Mouse (Mus musculus): Measurements from ENCODE around the gene Plekhg4. TPM values are rescaled to one million over a fixed set of nuclear protein-coding genes. Genes with fewer than 3 reads are reported as not detected.
A peak's percentile ranks its signal among the peaks of the same experiment; 100 is the strongest.

The Plekhg4 gene
- total RNA-seq, 2 experiments from 2014 or later = 3.7 to 4.5 TPM

GRCm38 (mm10) chr8:105353583-105354135 is 19.4 kb upstream of the Plekhg4 start:
- Histone ChIP-seq H3K27ac (no peak overlapping the region), H3K4me3 (no peak overlapping the region)
- DNase-seq (ENCODE audit: extremely low spot score in 1 of 2, low spot score in 2 of 2) = no peak
- intact Hi-C loops (cut with DNase I) = no loop called here
- TF ChIP-seq CTCF (IDR thresholded peaks at IDR 0.05) = no peak

GRCm38 (mm10) chr8:105354549-105354948 is 18.5 kb upstream of the Plekhg4 start:
- no peak for DNase-seq (ENCODE audit: extremely low spot score in 1 of 2, low spot score in 2 of 2)
- Histone ChIP-seq H3K27ac (no peak overlapping the region), H3K4me3 (no peak overlapping the region)
- intact Hi-C loops (cut with DNase I) = no loop called here
- no peak for TF ChIP-seq CTCF (IDR thresholded peaks at IDR 0.05)

GRCm38 (mm10) chr8:105355179-105356024 is 17.7 kb upstream of the Plekhg4 start:
- intact Hi-C loops (cut with DNase I) = no loop called here
- Histone ChIP-seq H3K4me3 (no peak overlapping the region), H3K27ac (no peak overlapping the region)
- TF ChIP-seq CTCF (IDR thresholded peaks at IDR 0.05) = no peak
- no peak for DNase-seq (ENCODE audit: extremely low spot score in 1 of 2, low spot score in 2 of 2)

- no peak overlapping the region for H3K4me3 ChIP-seq
- no peak for DNase-seq (ENCODE audit: extremely low spot score in 1 of 2, low spot score in 2 of 2)
- intact Hi-C loops (cut with DNase I) = no loop called here
- TF ChIP-seq CTCF (IDR thresholded peaks at IDR 0.05) = no peak
- no peak overlapping the region for H3K27ac ChIP-seq
Measured at GRCm38 (mm10) chr8:105356681-105357080, 16.4 kb upstream of the Plekhg4 start.

GRCm38 (mm10) chr8:105359208-105359607 is 13.9 kb upstream of the Plekhg4 start:
- DNase-seq (ENCODE audit: extremely low spot score in 1 of 2, low spot score in 2 of 2) = no peak
- Histone ChIP-seq H3K27ac (no peak overlapping the region), H3K4me3 (no peak overlapping the region)
- TF ChIP-seq CTCF (IDR thresholded peaks at IDR 0.05) = no peak
- intact Hi-C loops (cut with DNase I) = loop anchor here (2.0 kb wide), 1 partner anchor 38 kb away; no protein-coding TSS in a partner anchor

- Histone ChIP-seq H3K4me3 (no peak overlapping the region), H3K27ac (no peak overlapping the region)
- no peak for DNase-seq (ENCODE audit: extremely low spot score in 1 of 2, low spot score in 2 of 2)
- TF ChIP-seq CTCF (IDR thresholded peaks at IDR 0.05) = peak; percentile 37
- intact Hi-C loops (cut with DNase I) = loop anchor here (2.0 kb wide), 1 partner anchor 37 kb away; no protein-coding TSS in a partner anchor
Measured at GRCm38 (mm10) chr8:105359646-105360045, 13.4 kb upstream of the Plekhg4 start.

GRCm38 (mm10) chr8:105361751-105362702 is 11.0 kb upstream of the Plekhg4 start:
- intact Hi-C loops (cut with DNase I) = no loop called here
- no peak overlapping the region for H3K4me3 ChIP-seq

GRCm38 (mm10) chr8:105367107-105367506 is 6.0 kb upstream of the Plekhg4 start:
- no peak overlapping the region for H3K4me3 ChIP-seq
- no peak overlapping the region for H3K27ac ChIP-seq
- intact Hi-C loops (cut with DNase I) = no loop called here
- peak; percentile 47 for TF ChIP-seq CTCF (IDR thresholded peaks at IDR 0.05)
- DNase-seq (ENCODE audit: extremely low spot score in 1 of 2, low spot score in 2 of 2) = no peak

More at GRCm38 (mm10) chr8:105361751-105362702, 11.0 kb upstream of the Plekhg4 start:
- no peak overlapping the region for H3K27ac ChIP-seq
- no peak for DNase-seq (ENCODE audit: extremely low spot score in 1 of 2, low spot score in 2 of 2)
- no peak for TF ChIP-seq CTCF (IDR thresholded peaks at IDR 0.05)

- Histone ChIP-seq H3K4me3 (no peak overlapping the region), H3K27ac (no peak overlapping the region)
- TF ChIP-seq CTCF (IDR thresholded peaks at IDR 0.05) = no peak
- no peak for DNase-seq (ENCODE audit: extremely low spot score in 1 of 2, low spot score in 2 of 2)
- intact Hi-C loops (cut with DNase I) = no loop called here
Measured at GRCm38 (mm10) chr8:105372473-105372872, 601 bp upstream of the Plekhg4 start.

GRCm38 (mm10) chr8:105374513-105374966 is 1.5 kb downstream of the Plekhg4 start:
- intact Hi-C loops (cut with DNase I) = no loop called here
- H3K4me3 ChIP-seq = no peak overlapping the region
- no peak overlapping the region for H3K27ac ChIP-seq
- DNase-seq (ENCODE audit: extremely low spot score in 1 of 2, low spot score in 2 of 2) = no peak
- TF ChIP-seq CTCF (IDR thresholded peaks at IDR 0.05) = peak; percentile 50

GRCm38 (mm10) chr8:105378673-105379072 is 5.6 kb downstream of the Plekhg4 start:
- TF ChIP-seq CTCF (IDR thresholded peaks at IDR 0.05) = no peak
- intact Hi-C loops (cut with DNase I) = no loop called here
- H3K4me3 ChIP-seq = no peak overlapping the region
- peak in 1 of 2 experiments; percentile 36 for DNase-seq (ENCODE audit: extremely low spot score in 1 of 2, low spot score in 2 of 2)
- H3K27ac ChIP-seq = no peak overlapping the region
